16 mouse cellular contexts compared by ENCODE assay signal in genomic region chr14:17457946-17458345, GRCm38 (mm10).
A peak's percentile ranks its signal among the peaks of the same experiment; 100 is the strongest.
DNase-seq lines count a peak whose midpoint lies in the region; ATAC-seq and TF ChIP-seq lines count a peak whose summit lies in the region.
"Had no signal": no experiment of that assay in that cellular context is flagged by ENCODE, and none has a peak within 500 bp of the region (broad histone marks: within the 10 kb centered on the region; RNA-seq: fewer than 3 reads in every experiment).

No protein-coding gene starts in this region.

- no peak overlapping the region for H3K27ac ChIP-seq in hindbrain, postnatal 0 days
- H3K27ac ChIP-seq in hindbrain, embryonic 14.5 days, result no peak overlapping the region
- no peak overlapping the region for H3K27ac ChIP-seq in lung, postnatal 0 days (ENCODE audit: low read length)
- H3K27ac ChIP-seq: hindbrain, embryonic 10.5 days; hindbrain, embryonic 15.5 days had no signal

- TF ChIP-seq EP300 in lung, postnatal 0 days (IDR thresholded peaks at IDR 0.05), result no peak

- no peaks in the 10 kb centered on the region for H3K9me3 ChIP-seq in hindbrain, postnatal 0 days (ENCODE audit: low read length)
- no peaks in the 10 kb centered on the region for H3K9me3 ChIP-seq in hindbrain, embryonic 14.5 days (ENCODE audit: control insufficient read depth, low read length)
- H3K9me3 ChIP-seq in lung, postnatal 0 days (ENCODE audit: low read length), result no peaks in the 10 kb centered on the region
- H3K9me3 ChIP-seq: heart, embryonic 12.5 days; hindbrain, embryonic 10.5 days; hindbrain, embryonic 15.5 days had no signal

- H3K9ac ChIP-seq in hindbrain, postnatal 0 days (replicated peaks; ENCODE audit: low read length), result no peak overlapping the region
- H3K9ac ChIP-seq in hindbrain, embryonic 14.5 days, result no peak overlapping the region
- H3K9ac ChIP-seq in lung, postnatal 0 days (replicated peaks; ENCODE audit: low read depth), result no peak overlapping the region
- H3K9ac ChIP-seq: heart, embryonic 12.5 days; hindbrain, embryonic 15.5 days had no signal

- no peak for TF ChIP-seq CTCF in hindbrain, postnatal 0 days (IDR thresholded peaks at IDR 0.05; ENCODE audit: low read depth)
- TF ChIP-seq CTCF in lung, postnatal 0 days (IDR thresholded peaks at IDR 0.05), result no peak
- TF ChIP-seq CTCF in brain, embryonic 14.5 days (IDR thresholded peaks at IDR 0.05; ENCODE audit: borderline replicate concordance, extremely low read depth, insufficient read depth, insufficient read length), result no peak

- no peak overlapping the region for H3K4me3 ChIP-seq in hindbrain, postnatal 0 days (ENCODE audit: low read length)
- H3K4me3 ChIP-seq in hindbrain, embryonic 14.5 days (replicated peaks; ENCODE audit: low read length), result no peak overlapping the region
- no peak overlapping the region for H3K4me3 ChIP-seq in lung, postnatal 0 days (ENCODE audit: low read depth, low read length)
- H3K4me3 ChIP-seq: heart, embryonic 12.5 days; hindbrain, embryonic 10.5 days; hindbrain, embryonic 15.5 days had no signal

- no peak for ATAC-seq in hindbrain, postnatal 0 days
- ATAC-seq in hindbrain, embryonic 14.5 days (ENCODE audit: low FRiP score), result no peak
- ATAC-seq in lung, postnatal 0 days, result no peak
- no peak for ATAC-seq in megakaryocyte progenitor cell, adult 5-6 weeks (replicated peaks; ENCODE audit: poor library complexity)
- ATAC-seq: forebrain, embryonic 16.5 days had no signal

- no peaks in the 10 kb centered on the region for H3K36me3 ChIP-seq in hindbrain, postnatal 0 days (ENCODE audit: insufficient read depth, low read length)
- H3K36me3 ChIP-seq in hindbrain, embryonic 14.5 days (replicated peaks; ENCODE audit: control insufficient read depth, insufficient read depth), result no peaks in the 10 kb centered on the region
- no peaks in the 10 kb centered on the region for H3K36me3 ChIP-seq in lung, postnatal 0 days (ENCODE audit: insufficient read depth, low read length)
- H3K36me3 ChIP-seq: heart, embryonic 12.5 days; hindbrain, embryonic 10.5 days; hindbrain, embryonic 15.5 days had no signal

- H3K4me2 ChIP-seq in hindbrain, postnatal 0 days (ENCODE audit: low read depth, low read length), result no peak overlapping the region
- no peak overlapping the region for H3K4me2 ChIP-seq in hindbrain, embryonic 14.5 days (replicated peaks)
- H3K4me2 ChIP-seq in lung, postnatal 0 days (replicated peaks; ENCODE audit: low read depth, low read length), result no peak overlapping the region
- H3K4me2 ChIP-seq: heart, embryonic 12.5 days; hindbrain, embryonic 15.5 days had no signal

- no peaks in the 10 kb centered on the region for H3K4me1 ChIP-seq in hindbrain, postnatal 0 days (ENCODE audit: insufficient read depth, low read length)
- no peaks in the 10 kb centered on the region for H3K4me1 ChIP-seq in hindbrain, embryonic 14.5 days (replicated peaks; ENCODE audit: control insufficient read depth, insufficient read depth, low read length)
- no peaks in the 10 kb centered on the region for H3K4me1 ChIP-seq in lung, postnatal 0 days (ENCODE audit: insufficient read depth, low read depth, low read length)
- H3K4me1 ChIP-seq: heart, embryonic 12.5 days; hindbrain, embryonic 10.5 days; hindbrain, embryonic 15.5 days had no signal

- peak; percentile 12 for DNase-seq in hindbrain, postnatal 0 days (ENCODE audit: low spot score)
- no peak for DNase-seq in hindbrain, embryonic 14.5 days (ENCODE audit: low spot score)
- peak; percentile 37 for DNase-seq in lung, postnatal 0 days (ENCODE audit: low spot score)
- no peak for DNase-seq in lung, postnatal 4 days
- DNase-seq in brain, embryonic 14.5 days (ENCODE audit: low read depth), result peak; percentile 53
- DNase-seq: adrenal gland, adult 2 months; adrenal gland, postnatal 25 days; cerebellum, adult 2 months; cerebellum, postnatal 10 days; gastrocnemius, postnatal 14 days had no signal

- WGBS in hindbrain, postnatal 0 days, result 27% methylated on average over 2 of the region's 2 CpGs
- WGBS in hindbrain, embryonic 14.5 days, result 60% methylated on average over 2 of the region's 2 CpGs
- WGBS in lung, postnatal 0 days, result 28% methylated on average over 2 of the region's 2 CpGs

- TF ChIP-seq POLR2A in brain, embryonic 14.5 days (IDR thresholded peaks at IDR 0.05; ENCODE audit: borderline replicate concordance, extremely low read depth, insufficient read depth, insufficient read length, poor library complexity, severe bottlenecking), result no peak

- no peaks in the 10 kb centered on the region for H3K27me3 ChIP-seq in hindbrain, postnatal 0 days (ENCODE audit: insufficient read depth, low read length)
- H3K27me3 ChIP-seq in hindbrain, embryonic 14.5 days (ENCODE audit: control insufficient read depth, insufficient read depth, low read length), result no peaks in the 10 kb centered on the region
- no peaks in the 10 kb centered on the region for H3K27me3 ChIP-seq in lung, postnatal 0 days (replicated peaks; ENCODE audit: insufficient read depth, low read length)
- H3K27me3 ChIP-seq: CH12.LX; heart, embryonic 12.5 days; hindbrain, embryonic 15.5 days had no signal

Comparison
In these comparisons a context has a peak if more than half of its experiments do, and no peak if none do; other contexts are left out.
1. DNase-seq: peak in hindbrain, postnatal 0 days (single experiment), lung, postnatal 0 days (single experiment) and brain, embryonic 14.5 days (single experiment); none in hindbrain, embryonic 14.5 days (single experiment) and lung, postnatal 4 days (0 of 2).